Mouse (Mus musculus) limb, embryonic 14.5 days (tissue): Measurements from ENCODE around the gene Atp6v1g2. TPM values are rescaled to one million over a fixed set of nuclear protein-coding genes. Genes with fewer than 3 reads are reported as not detected.

ENCODE experiments used
- ATAC-seq: fragments of 200-750 bp; cut with Nextera tagmentation; 2 replicates; pipeline ENCODE4 v1.8.0; 2017; ENCODE audit warnings: low read depth, moderate number of reproducible peaks, moderate TSS enrichment; ENCODE audit not compliant: low FRiP score
- DNase-seq: peaks from one replicate; pipeline ENCODE4 v3.0.0-alpha.2; 2015; ENCODE audit warnings: low spot score
- H3K27ac ChIP-seq: fragments of 300-500 bp; sonication (generic); replicated peaks from 2 replicates; pipeline ENCODE4 v1.5.1; 2014; ENCODE audit warnings: low read depth, mild to moderate bottlenecking, low read length, moderate library complexity, mixed read lengths
- H3K27me3 ChIP-seq: fragments of 300-500 bp; sonication (generic); 2 replicates; pipeline ENCODE4 v1.6.1; 2014; ENCODE audit warnings: low read length, mixed read lengths; ENCODE audit not compliant: control insufficient read depth, insufficient read depth
- H3K36me3 ChIP-seq: fragments of 300-500 bp; sonication (generic); 2 replicates; pipeline ENCODE4 v1.6.1; 2014; ENCODE audit warnings: mild to moderate bottlenecking, low read length, moderate library complexity, mixed read lengths; ENCODE audit not compliant: control insufficient read depth, insufficient read depth
- H3K4me1 ChIP-seq: fragments of 300-500 bp; sonication (generic); 2 replicates; pipeline ENCODE4 v1.6.1; 2014; ENCODE audit warnings: antibody characterized with exemption, low read length, mixed read lengths; ENCODE audit not compliant: control insufficient read depth, insufficient read depth
- H3K4me2 ChIP-seq: fragments of 300-500 bp; sonication (generic); replicated peaks from 2 replicates; pipeline ENCODE4 v1.6.1; 2014; ENCODE audit warnings: low read depth, mild to moderate bottlenecking, low read length, moderate library complexity; ENCODE audit not compliant: severe bottlenecking
- H3K4me3 ChIP-seq: fragments of 300-500 bp; sonication (generic); replicated peaks from 2 replicates; pipeline ENCODE4 v1.5.1; 2014; ENCODE audit warnings: low read length
- H3K9ac ChIP-seq: fragments of 300-500 bp; sonication (generic); 2 replicates; pipeline ENCODE4 v1.6.1; 2014; ENCODE audit warnings: mild to moderate bottlenecking, low read depth, low read length, moderate library complexity; ENCODE audit not compliant: severe bottlenecking
- H3K9me3 ChIP-seq: fragments of 300-500 bp; sonication (generic); 2 replicates; pipeline ENCODE4 v1.6.1; 2016; ENCODE audit warnings: low read length; ENCODE audit not compliant: control insufficient read depth
- POLR2A ChIP-seq: fragments of 200-500 bp; IDR thresholded peaks from 2 replicates; pipeline ENCODE4 v1.8.0; 2012; ENCODE audit warnings: inconsistent platforms, mild to moderate bottlenecking, moderate library complexity, borderline replicate concordance; ENCODE audit not compliant: insufficient read depth, insufficient read length; ENCODE audit errors: extremely low read depth
- WGBS: fragments of 180-500 bp; shearing (Covaris S2); extraction: QIAGEN DNeasy Blood & Tissue Kit; methylation state at CpG from one replicate; pipeline ENCODE4 v1.1.7; 2014; 5-methylcytosine and 5-hydroxymethylcytosine counted together
- polyA plus RNA-seq, 2 experiments: library from polyadenylated mRNA; depleted of rRNA in 1 of 2; stranded (reverse) in 1 of 2; unstranded in 1 of 2; fragments of >200 nt; fragmentation: Nextera tagmentation in 1 of 2; extraction: Ambion mirVana in 1 of 2; gene quantifications; 2 replicates each; pipeline versions ENCODE4 v1.2.1 to v1.2.3; 2012 to 2014

Atp6v1g2 gene
- polyA plus RNA-seq, 2 experiments, result 3.6 to 11.2 TPM

DNA sequence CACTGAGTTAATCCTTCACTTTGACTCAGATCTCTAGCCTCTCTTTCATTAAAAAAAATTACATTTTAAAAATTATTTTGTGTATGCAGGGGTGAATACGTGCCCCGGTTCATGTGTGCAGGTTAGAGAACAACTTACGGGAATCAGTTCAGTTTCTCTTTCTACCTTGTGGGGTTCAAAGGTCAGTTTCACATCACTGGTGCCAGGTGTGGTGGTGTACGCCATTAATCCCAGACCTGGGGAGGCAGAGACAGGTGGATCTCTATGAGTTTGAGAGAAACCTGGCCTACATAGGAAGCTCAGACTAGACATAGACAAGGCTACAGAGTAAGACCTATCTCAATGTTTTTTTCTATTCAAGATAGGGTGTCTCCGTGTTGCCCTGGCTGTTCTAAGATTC lies 20.4 kb upstream of the Atp6v1g2 start:
- WGBS, result 87% methylated on average over 5 of the region's 5 CpGs
- ATAC-seq (no peak), DNase-seq (no peak)
- Histone ChIP-seq H3K27ac (no peak overlapping the region), H3K27me3 (no peaks in the 10 kb centered on the region), H3K9me3 (no peaks in the 10 kb centered on the region), H3K4me2 (no peak overlapping the region), H3K4me3 (no peak overlapping the region), H3K4me1 (no peaks in the 10 kb centered on the region), H3K9ac (no peak overlapping the region), H3K36me3 (no peaks in the 10 kb centered on the region)
- TF ChIP-seq POLR2A, result no peak

DNA sequence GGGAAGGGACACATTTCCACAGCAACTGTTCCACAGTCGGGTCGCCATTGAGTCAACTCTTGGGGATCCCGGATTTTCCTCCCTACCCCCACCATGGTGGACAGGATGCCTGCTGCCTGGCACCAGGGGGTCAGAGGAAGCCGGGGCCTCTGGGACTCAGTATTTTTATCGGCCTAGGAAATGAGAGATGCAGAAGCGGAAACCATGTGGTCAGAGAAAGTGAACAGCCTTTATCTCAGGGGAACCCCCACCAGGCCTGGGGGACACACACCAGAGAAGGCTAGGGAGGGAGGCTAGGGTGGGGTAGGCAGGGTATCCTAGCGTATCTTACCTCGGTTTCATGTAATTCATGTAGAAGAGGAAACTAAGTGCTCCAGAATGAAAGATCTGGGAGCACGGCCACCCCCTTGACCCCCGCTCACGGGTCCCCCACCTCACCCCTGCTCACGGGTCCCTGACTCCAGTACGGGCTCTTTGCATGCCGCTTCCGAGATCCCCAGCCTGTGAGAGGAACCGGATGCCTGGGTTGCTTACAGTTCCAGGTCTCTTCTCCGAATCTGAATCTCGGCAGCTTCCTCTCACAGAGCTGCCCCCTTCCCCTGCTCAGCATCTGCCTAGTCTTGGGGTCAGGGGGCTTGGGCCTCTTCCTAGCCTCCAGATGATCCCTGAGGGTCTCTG lies 14.8 kb upstream of the Atp6v1g2 start:
- no peaks in the 10 kb centered on the region for H3K9me3 ChIP-seq
- no peak overlapping the region for H3K27ac ChIP-seq
- peaks cover 28% of the 10 kb centered on the region for H3K36me3 ChIP-seq
- no peak overlapping the region for H3K4me3 ChIP-seq
- no peaks in the 10 kb centered on the region for H3K4me1 ChIP-seq
- H3K9ac ChIP-seq, result no peak overlapping the region
- H3K27me3 ChIP-seq, result no peaks in the 10 kb centered on the region
- WGBS, result 86% methylated on average over 18 of the region's 18 CpGs
- no peak for TF ChIP-seq POLR2A
- no peak for ATAC-seq
- no peak for DNase-seq
- H3K4me2 ChIP-seq, result no peak overlapping the region

GRCm38 (mm10) chr17:35219601-35220041 lies 13.8 kb upstream of the Atp6v1g2 start:
- ATAC-seq, result no peak
- Histone ChIP-seq H3K4me3 (no peak overlapping the region), H3K9ac (no peak overlapping the region), H3K27me3 (no peaks in the 10 kb centered on the region), H3K27ac (no peak overlapping the region), H3K4me2 (no peak overlapping the region), H3K9me3 (no peaks in the 10 kb centered on the region), H3K4me1 (no peaks in the 10 kb centered on the region), H3K36me3 (peaks cover 28% of the 10 kb centered on the region)
- DNase-seq, result no peak
- WGBS, result 87% methylated on average over 6 of the region's 6 CpGs
- TF ChIP-seq POLR2A, result no peak

- Histone ChIP-seq H3K4me2 (no peak within 1 kb of the TSS), H3K27ac (no peak within 1 kb of the TSS), H3K9me3 (no peaks in the 10 kb centered on the region), H3K4me3 (no peak within 1 kb of the TSS), H3K36me3 (peaks cover 31% of the 10 kb centered on the region), H3K9ac (no peak within 1 kb of the TSS), H3K4me1 (no peaks in the 10 kb centered on the region), H3K27me3 (no peaks in the 10 kb centered on the region)
- 92% methylated on average over 25 of the region's 28 CpGs for WGBS
- TF ChIP-seq POLR2A, result no peak
- 0 out of 2 replicates have a peak, but pooled peaks have one; percentile 27 for ATAC-seq
- DNase-seq, result no peak
Measured at GRCm38 (mm10) chr17:35220156-35220952, 13.1 kb upstream of the Atp6v1g2 start, which contains the start of gene Gm16181. Gm16181 (plus strand) TSS chr17:35220834.

DNA sequence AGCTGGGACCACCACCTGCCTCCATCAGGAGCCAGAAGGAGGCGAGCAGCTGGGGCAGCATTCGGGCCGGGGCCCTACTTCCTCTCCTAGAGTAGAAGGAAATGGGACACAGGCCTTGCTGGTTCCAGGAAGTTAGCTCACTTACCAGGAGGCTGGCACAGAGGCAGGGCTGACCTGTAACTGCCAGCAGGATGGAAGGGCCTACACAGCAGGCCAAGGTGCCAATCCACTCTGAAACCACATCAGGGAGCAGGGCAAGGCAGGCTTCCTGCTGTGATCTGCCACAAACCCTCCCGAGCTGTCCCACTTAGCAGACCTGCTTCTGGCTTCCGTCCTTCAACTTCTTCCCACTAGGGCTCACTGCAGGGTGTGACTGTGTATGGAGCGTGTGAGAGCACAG lies 11.2 kb upstream of the Atp6v1g2 start:
- ATAC-seq (no peak), DNase-seq (no peak)
- Histone ChIP-seq H3K4me3 (no peak overlapping the region), H3K27ac (no peak overlapping the region), H3K36me3 (peaks cover 34% of the 10 kb centered on the region), H3K27me3 (no peaks in the 10 kb centered on the region), H3K4me1 (no peaks in the 10 kb centered on the region), H3K4me2 (no peak overlapping the region), H3K9me3 (no peaks in the 10 kb centered on the region), H3K9ac (no peak overlapping the region)
- TF ChIP-seq POLR2A, result no peak
- WGBS, result 70% methylated on average over 6 of the region's 6 CpGs
